Comparison of ENCODE assay signal across 8 mouse cellular contexts in genomic region chr12:57197363-57198026, GRCm38 (mm10). TPM values are rescaled to one million over a fixed set of nuclear protein-coding genes. Genes with fewer than 3 reads are reported as not detected.
DNase-seq lines count a peak whose midpoint lies in the region; ATAC-seq lines count a peak whose summit lies in the region.

Slc25a21 (minus strand) TSS chr12:57197472.

- 68% methylated on average over 10 of the region's 10 CpGs for WGBS in stomach, embryonic 14.5 days

- H3K9me3 ChIP-seq in megakaryocyte, embryonic 14.5 days: peaks cover 11% of the 10 kb centered on the region
- no peaks in the 10 kb centered on the region for H3K9me3 ChIP-seq in stomach, embryonic 14.5 days (ENCODE audit: control insufficient read depth, low read depth, low read length)

- ATAC-seq in megakaryocyte, adult 5-6 weeks (ENCODE audit: poor library complexity, severe bottlenecking): no peak
- peak; percentile 82 for ATAC-seq in erythroid progenitor cell, adult 5-6 weeks (replicated peaks; ENCODE audit: low FRiP score, poor library complexity, severe bottlenecking)
- ATAC-seq in stomach, embryonic 14.5 days (ENCODE audit: insufficient number of reproducible peaks, insufficient read depth, low FRiP score, low read depth): no peak
- no peak for ATAC-seq in cerebellum, adult (ENCODE audit: insufficient number of reproducible peaks, low FRiP score, low TSS enrichment)

- peak within 1 kb of the TSS; percentile 91 for H3K4me3 ChIP-seq in megakaryocyte, embryonic 14.5 days (replicated peaks)
- H3K4me3 ChIP-seq in stomach, embryonic 14.5 days (ENCODE audit: low read depth, low read length): peak within 1 kb of the TSS; percentile 31

- H3K9ac ChIP-seq in stomach, embryonic 14.5 days (replicated peaks; ENCODE audit: low read depth, low read length): peak within 1 kb of the TSS; percentile 2; the same call in 1 of the 2 replicates

- peak; percentile 74 for DNase-seq in liver
- DNase-seq in MN1 (ENCODE audit: low spot score): no peak
- DNase-seq in right cerebral cortex, postnatal 25 days: no peak

- H3K4me1 ChIP-seq in megakaryocyte, embryonic 14.5 days: peaks cover 10% of the 10 kb centered on the region
- no peaks in the 10 kb centered on the region for H3K4me1 ChIP-seq in stomach, embryonic 14.5 days (ENCODE audit: control insufficient read depth, insufficient read depth, low read length)

- H3K4me2 ChIP-seq in stomach, embryonic 14.5 days (replicated peaks; ENCODE audit: low read depth, low read length): peak within 1 kb of the TSS; percentile 81

- H3K36me3 ChIP-seq in megakaryocyte, embryonic 14.5 days (replicated peaks; ENCODE audit: low read length): no peaks in the 10 kb centered on the region
- H3K36me3 ChIP-seq in stomach, embryonic 14.5 days (ENCODE audit: control insufficient read depth, insufficient read depth, low read length): no peaks in the 10 kb centered on the region

- H3K27ac ChIP-seq in stomach, embryonic 14.5 days (ENCODE audit: low read length): no peak within 1 kb of the TSS

- H3K27me3 ChIP-seq in megakaryocyte, embryonic 14.5 days (replicated peaks): peaks cover 24% of the 10 kb centered on the region
- H3K27me3 ChIP-seq in stomach, embryonic 14.5 days (ENCODE audit: control insufficient read depth, insufficient read depth, low read length): no peaks in the 10 kb centered on the region

RNA-seq across cellular contexts. Expression of gene Slc25a21, which starts in this region (rescaled TPM):
- 0.18 TPM in 1 of 2 replicates, not detected in the other for polyA plus RNA-seq in megakaryocyte, embryonic 14.5 days (2012; ENCODE audit: insufficient read depth, low replicate concordance)
- 0.91 and 1.1 TPM in 2 replicates for total RNA-seq in megakaryocyte, adult 5-6 weeks (2015)
- total RNA-seq in megakaryocyte, adult 5-6 weeks (2017): 1.3 and 1.8 TPM in 2 replicates
- 86.5 and 117 TPM in 2 replicates for total RNA-seq in erythroid progenitor cell, adult 5-6 weeks (2015; ENCODE audit: low replicate concordance)
- 71.3 and 97.9 TPM in 2 replicates for total RNA-seq in erythroid progenitor cell, adult 5-6 weeks (2017; ENCODE audit: low replicate concordance)
- polyA plus RNA-seq in stomach, embryonic 14.5 days (2014; fragmentation: Nextera tagmentation; extraction: Ambion mirVana): 4.1 and 4.5 TPM in 2 replicates

Comparison
In these comparisons a context has a peak if more than half of its experiments do, and no peak if none do; other contexts are left out.
1. RNA of gene Slc25a21 (total RNA-seq): 71.3 to 117 TPM in erythroid progenitor cell, adult 5-6 weeks; 0.91 to 1.8 TPM in megakaryocyte, adult 5-6 weeks; every median in the first group is over 10 times any median in the second.